Mouse (Mus musculus) left cerebral cortex, adult 8-10 months (tissue): ENCODE results near the gene Cad. TPM values are rescaled to one million over a fixed set of nuclear protein-coding genes. Genes with fewer than 3 reads are reported as not detected.
"Not testable (repeated sequence)": the region's sequence is repeated elsewhere in the genome, so short reads cannot be mapped to it uniquely, and the experiment has no call there.

Experiments
- DNase-seq, 2 experiments: peaks; one replicate each; pipeline ENCODE4 v3.0.0; 2022; ENCODE audit warnings: low spot score in 2 of 2
- total RNA-seq, 4 experiments: library from RNA; stranded (reverse); gene quantifications; 2 replicates each; pipeline ENCODE4 v1.2.4; 2022

Cad gene
- 10 to 100 TPM; 16.8 to 28.5 (median 20.1) TPM for total RNA-seq

DNA sequence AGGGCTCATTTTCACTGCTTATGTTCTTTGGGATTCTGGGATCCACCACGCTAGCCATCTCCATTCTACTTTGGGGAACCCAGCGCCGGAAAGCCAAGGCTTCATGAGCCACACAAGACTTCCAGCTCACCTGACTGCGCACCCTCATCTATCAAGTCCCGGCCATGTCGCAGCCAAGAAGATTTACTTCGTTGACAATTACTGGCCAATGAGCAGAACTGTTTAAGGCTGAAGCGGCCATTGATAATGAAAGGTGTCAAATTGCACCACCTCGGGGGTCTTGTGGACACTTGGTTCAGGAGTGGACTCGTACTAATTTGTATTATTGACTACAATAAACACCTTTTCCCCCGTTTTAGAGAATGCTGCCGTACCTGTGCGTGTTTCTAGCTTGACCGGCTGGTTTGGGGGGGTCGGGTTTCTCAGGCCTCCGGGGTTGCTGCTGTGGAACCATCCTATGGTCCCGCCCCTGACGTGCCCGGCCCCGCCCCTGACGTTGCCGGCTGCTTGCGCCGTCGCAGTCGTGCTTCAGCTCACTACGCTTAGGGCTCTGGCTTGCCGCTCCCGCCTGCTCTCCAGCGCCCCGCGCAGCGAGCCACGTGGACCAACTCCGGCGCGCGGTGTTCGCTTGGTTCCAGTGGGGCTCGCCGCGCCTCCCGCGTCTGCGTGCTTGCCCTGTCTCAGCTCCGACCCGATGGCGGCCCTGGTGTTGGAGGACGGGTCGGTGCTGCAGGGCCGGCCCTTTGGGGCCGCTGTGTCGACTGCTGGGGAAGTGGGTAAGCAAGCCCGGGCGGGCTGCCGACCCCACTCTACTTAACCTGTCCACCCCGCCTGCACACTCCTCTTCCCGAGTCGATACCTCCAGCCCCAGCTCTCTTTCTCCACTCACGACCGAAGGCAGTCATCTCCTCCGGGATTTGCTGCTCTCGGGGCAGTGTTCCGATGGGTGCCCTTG is at the start of gene Cad:
Gene Cad (plus strand): TSS at position 520 of the 955 bp plus-strand sequence.
- peak; percentile 83 to 92 for DNase-seq

GRCm38 (mm10) chr5:31012737-31013136 is 41.8 kb upstream of the Cad start:
- DNase-seq = no peak

GRCm38 (mm10) chr5:31015913-31016312 is 38.7 kb upstream of the Cad start:
- DNase-seq = no peak

DNA sequence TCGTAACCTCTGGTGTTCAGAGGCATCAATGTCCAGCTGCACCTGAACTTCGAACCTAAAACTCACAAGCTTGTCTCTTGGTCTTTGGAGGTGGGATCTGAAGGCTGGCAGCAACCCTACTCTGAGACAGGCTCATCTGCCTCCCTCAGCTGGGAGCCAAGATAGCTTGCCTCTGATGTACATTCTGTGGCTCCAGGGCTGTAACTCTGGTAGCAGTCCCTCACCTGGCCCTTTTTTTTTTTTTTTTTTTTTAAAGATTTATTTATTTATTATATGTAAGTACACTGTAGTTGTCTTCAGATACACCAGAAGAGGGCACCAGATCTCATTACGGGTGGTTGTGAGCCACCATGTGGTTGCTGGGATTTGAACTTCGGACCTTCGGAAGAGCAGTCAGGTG is 32.8 kb upstream of the Cad start:
- not testable (repeated sequence) for DNase-seq

GRCm38 (mm10) chr5:31022690-31023089 is 31.9 kb upstream of the Cad start:
- no peak for DNase-seq

DNA sequence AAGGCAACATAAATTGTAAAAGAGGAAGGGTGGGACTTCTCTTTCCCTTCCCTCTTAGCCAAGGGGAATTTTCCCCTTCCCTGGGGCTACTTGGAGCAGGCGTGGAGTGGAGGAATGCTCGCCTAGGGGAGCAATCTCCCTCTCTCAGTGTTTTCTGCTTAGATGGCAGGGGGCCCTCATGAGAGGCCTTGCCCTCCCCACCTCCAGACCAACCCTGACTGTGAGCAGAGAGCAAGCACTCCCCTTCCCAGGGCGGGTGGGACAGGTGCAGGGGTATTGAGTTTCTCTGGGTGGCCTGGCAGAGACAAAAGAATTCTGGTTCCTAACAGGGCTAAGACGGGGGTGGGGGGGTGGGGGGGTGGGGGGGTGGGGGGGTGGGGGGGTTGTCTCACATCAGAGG is 31.3 kb upstream of the Cad start:
- no peak for DNase-seq

DNA sequence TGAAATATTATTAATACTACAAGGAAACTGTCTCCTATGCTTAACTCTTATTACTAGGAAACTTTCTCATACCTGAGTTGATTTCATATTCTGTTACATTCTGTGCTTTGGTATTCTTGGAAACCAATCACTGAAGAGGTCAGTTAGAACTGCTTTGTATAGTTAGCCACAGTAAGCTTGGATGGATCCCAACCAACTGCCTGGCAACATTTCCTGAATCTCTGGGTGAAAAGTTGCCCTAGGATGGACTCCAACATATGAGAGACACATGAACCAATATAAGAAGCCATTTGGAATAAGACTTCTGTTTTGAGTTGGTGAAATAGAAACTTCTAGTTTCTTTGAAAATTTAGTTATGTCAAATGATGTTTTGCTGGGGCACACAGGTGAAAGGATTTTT is 29.9 kb upstream of the Cad start:
- DNase-seq = no peak

DNA sequence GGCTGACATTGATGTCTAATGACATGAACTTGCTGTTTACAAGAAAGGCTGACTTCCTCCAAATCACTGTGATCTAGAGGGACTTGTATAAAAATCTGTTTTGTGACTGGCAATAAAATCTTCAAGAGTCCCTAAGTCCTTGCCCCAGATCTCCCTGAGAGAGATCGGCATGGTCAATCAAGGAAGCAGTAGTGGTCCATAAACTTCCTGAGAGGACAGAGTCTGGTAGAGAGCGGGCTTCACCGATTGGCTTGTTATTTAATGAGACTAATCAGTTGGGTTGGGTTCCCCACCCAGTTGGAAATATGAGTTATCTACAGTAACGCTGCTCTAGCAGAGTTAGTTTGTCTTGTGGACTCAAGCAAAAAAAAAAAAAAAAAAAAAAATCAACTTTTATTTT is 23.7 kb upstream of the Cad start:
- no peak for DNase-seq

GRCm38 (mm10) chr5:31031508-31031907 is 23.1 kb upstream of the Cad start:
- DNase-seq = no peak

DNA sequence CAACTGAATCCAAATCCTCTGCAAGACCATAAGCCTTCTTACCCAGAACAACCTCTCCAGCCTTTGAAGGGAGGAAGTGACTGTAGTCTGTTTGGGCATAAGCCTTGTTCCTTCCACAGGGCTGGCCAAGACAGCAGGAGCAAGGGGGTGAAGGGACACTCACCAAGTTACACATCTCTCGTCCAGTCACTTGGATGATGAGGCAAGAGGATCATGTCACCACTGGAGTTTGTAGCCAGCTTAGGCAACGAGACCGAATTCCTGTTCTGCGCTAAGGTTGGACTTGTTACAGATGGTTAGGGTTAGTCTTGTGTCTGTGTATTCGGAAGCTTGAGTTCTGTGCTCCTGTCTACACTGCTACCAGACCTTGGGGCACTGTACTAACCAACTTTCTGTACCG is 19.9 kb upstream of the Cad start:
- DNase-seq = no peak

GRCm38 (mm10) chr5:31036556-31036955 is 18.0 kb upstream of the Cad start:
- not testable (repeated sequence) for DNase-seq

DNA sequence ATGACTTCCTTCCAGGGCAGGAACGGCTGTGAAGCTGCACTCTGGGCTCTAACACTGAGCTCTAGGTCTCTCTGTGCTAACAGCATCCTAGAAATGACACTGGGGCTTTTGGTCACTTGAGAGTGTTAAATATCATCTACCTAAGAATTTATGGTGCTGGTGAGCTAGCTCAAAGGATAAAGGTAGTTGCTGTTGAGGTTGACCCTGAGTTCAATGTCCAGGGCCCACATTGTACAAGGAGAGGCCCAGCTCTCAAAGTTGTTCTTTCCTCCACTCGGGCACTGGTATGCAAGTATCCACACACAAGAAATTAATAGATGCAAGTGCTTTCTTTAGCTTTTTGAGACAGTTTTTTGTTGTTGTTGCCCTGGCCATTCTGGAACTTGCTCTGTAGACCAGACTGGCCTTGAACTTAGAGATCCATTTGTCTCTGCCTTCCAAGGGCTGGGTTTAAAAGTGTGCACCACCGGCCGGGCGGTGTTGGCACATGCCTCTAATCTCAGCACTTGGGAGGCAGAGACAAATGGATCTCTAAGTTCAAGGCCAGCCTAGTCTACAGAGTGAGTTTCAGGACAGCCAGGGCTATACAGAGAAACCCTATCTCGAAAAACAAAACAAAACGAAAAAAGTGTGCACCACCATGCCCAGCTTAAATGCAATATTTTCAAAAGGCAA is 16.3 kb upstream of the Cad start:
- no peak for DNase-seq

DNA sequence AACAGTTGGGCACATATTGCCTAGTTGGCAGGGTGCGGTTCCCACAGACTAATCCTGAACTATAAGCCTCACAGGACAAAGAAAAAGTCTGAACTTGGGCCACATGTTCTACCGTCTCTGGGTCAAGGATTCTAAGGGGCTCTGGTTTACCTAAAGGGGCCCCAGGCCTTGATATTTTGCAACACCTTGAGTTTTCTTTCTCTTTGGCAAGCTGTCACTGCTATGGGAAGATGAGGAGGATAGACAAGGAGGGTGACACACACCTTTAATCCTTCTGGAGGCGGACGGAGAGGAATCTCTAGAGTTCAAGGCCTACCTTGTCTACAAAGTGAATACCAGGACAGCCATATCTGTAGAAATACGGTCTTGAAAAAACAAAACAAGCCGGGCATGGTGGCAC is 8.2 kb upstream of the Cad start:
- no peak for DNase-seq

GRCm38 (mm10) chr5:31047074-31047473 is 7.5 kb upstream of the Cad start:
- DNase-seq = no peak

- peak; percentile 97 to 98 for DNase-seq
Observed at GRCm38 (mm10) chr5:31047848-31048762, 6.5 kb upstream of the Cad start, which contains the start of gene Atraid. Atraid (plus strand) TSS chr5:31048312.

DNA sequence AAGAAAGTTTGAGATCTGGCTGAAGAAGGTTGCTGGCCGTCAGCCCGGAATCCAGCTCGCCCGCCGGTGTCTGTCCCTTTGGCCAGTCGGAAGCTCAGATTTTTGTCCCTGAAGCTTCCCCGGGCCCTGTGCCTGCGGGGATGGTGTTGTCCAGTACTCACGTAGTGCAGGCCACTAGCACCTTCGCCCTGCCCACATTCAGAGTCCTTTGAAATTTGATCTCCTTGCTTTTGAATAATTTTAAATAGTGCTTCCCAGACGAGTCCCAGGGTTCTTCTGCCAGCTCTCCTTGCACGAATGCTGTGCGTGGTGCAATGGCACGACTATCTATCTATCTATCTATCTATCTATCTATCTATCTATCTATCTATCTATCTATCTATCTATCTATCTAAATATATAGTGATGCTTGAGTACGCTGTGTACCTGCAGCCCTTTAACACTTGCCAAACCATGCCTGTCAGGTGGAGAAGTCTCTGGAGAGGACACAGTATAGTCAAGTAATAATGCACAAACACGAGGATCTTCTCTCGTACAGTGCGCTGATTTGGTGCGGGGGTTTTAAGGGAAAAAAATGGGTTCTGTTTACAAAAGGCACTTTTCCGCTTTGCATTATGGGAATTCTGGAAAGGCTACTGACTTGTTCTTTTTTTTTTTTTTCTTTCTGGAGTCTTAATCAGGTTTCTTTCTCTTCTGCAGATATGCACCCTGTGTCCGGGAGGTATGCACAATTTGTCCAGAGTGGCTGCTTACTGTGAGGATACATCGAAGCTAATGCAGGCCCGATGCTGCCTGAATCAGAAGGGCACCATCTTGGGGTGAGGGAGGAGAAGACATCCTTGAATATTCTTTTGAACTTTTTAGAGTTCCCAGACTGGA is 5.6 kb upstream of the Cad start, which contains the start of gene Slc5a6:
Gene Slc5a6 (minus strand): TSS at position 162 of the 879 bp plus-strand sequence.
- peak in 1 of 2 experiments; percentile 40 for DNase-seq

DNA sequence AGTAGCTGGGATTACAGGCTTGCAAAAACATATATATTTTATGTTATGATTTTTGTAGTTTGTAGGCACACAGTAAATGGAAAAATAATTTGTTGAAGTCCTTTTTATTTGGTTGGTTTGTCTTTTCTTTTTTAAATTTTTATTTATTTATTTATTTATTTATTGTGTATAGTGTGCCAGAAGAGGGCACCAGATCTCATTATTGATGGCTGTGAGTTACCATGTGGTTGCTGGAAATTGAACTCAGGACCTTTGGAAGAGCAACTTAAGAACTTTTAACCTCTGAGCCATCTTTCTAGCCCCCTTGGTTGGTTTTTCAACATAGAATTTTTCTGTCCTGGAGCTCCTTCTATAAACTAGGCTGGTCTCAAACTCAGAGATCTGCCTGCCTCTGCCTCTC is 4.2 kb upstream of the Cad start:
- no peak for DNase-seq

DNA sequence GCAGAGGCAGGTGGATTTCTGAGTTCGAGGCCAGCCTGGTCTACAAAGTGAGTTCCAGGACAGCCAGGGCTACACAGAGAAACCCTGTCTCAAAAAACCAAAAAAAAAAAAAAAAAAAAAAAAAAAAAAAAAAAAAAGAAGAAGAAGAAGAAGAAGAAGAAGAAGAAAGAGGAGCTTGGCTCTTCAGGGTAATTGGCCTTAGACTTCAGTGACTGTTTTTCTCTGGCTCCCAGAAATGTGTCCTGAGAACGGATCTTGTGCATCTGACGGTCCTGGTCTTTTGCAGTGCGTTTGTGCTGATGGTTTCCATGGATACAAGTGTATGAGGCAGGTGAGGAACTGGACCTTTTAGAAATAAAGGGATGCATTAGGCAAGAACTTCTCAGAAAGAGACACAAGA is 852 bp upstream of the Cad start:
- not testable (repeated sequence) for DNase-seq

DNA sequence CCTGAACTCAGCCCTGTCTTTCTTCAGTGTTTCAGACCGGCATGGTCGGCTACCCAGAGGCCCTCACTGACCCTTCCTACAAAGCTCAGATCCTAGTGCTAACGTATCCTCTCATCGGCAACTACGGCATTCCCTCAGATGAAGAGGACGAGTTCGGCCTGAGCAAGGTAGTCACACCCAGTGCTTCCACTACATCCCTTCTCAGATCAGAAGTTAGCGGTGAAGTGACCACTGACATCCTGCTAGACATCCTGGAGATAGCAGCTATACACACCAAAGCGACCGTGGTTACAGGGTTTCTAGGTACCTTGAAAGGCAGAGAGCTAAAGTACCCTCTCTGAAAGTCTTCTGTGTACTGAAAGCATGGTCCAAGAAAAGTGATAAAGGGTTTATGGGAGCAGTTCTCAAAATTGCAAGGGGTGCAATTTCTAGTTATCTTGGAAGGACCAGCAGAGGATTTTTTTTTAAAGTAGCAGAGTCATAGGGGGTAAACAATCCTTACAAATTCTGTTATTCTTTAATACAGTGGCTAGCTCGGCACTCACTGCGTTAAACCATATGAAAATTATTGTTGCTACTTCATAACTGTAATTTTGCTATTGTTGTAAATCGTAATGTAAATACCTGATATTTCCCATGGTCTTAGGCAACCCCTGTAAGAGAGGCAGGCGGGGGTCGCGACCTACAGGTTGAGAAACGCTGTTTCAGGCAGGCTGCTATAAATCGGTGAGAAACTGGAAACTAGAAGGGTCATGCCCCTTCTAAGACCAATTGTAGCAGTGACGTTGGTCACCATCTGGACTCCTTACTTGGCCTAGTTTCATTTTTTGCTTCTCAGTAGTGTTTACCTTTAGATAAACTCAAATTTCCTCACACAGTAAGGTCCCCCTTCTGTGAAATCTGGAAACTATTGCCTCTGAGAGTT is 898 bp downstream of the Cad start:
- no peak for DNase-seq
